Comparison of ENCODE assay signal across 8 mouse cellular contexts in the genomic region with DNA sequence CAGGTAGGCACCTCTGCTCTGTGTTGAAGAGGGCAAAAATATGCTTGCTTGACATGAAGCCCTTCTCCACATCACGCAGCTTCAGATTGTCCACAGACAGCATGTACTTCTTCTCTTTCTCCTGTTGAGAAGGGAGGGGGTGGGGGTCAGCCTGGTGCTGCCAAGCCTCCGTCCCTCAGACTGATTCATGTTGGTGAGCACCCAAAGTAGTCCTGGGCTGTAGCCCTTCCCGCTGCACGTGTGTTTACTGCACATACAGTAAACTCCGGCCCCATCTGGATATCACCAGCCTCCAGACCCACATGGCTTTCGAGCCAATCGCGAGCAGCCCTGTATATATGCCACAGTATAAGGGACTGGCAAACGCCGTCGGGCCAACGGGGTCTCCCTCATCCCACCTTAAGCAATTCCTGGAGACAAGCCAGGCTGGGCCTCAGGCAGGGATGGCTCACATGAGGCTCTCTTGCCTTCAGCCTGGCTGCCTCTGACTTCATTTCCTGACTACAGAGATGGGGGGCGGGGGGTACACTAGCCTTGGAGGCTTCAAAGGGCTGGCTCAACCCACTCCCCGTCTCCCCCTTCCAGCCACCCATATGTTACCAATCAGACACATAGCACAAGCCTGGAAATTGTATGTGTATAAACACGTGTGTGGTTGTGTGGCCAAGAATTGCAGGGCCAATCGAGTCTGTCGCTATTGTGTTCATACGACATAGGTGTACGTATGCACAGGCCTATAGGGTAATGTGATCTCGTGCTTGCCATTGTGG. TPM values are rescaled to one million over a fixed set of nuclear protein-coding genes. Genes with fewer than 3 reads are reported as not detected.
DNase-seq lines count a peak whose midpoint lies in the region; ATAC-seq and TF ChIP-seq lines count a peak whose summit lies in the region.

No protein-coding gene starts in this region.

- H3K27ac ChIP-seq in forebrain, embryonic 10.5 days, result peak overlapping the region; percentile 84
- H3K27ac ChIP-seq in forebrain, embryonic 13.5 days, result no peak overlapping the region
- peak overlapping the region; percentile 98 for H3K27ac ChIP-seq in lung, embryonic 16.5 days (ENCODE audit: low read length)
- peak overlapping the region; percentile 79 for H3K27ac ChIP-seq in neural tube, embryonic 11.5 days (ENCODE audit: low read depth, low read length)

- H3K4me1 ChIP-seq in forebrain, embryonic 10.5 days, result peaks cover 73% of the 10 kb centered on the region
- H3K4me1 ChIP-seq in forebrain, embryonic 13.5 days, result peaks cover 33% of the 10 kb centered on the region
- H3K4me1 ChIP-seq in lung, embryonic 16.5 days (replicated peaks; ENCODE audit: control insufficient read depth, insufficient read depth, low read length), result peaks cover 52% of the 10 kb centered on the region
- H3K4me1 ChIP-seq in lung, adult 2 months (ENCODE audit: control insufficient read depth, insufficient read depth, low read length), result peaks cover 5% of the 10 kb centered on the region; the same call in 1 of the 2 replicates
- H3K4me1 ChIP-seq in neural tube, embryonic 11.5 days (ENCODE audit: control insufficient read depth, insufficient read depth, low read length), result peaks cover 14% of the 10 kb centered on the region

- ATAC-seq in forebrain, embryonic 13.5 days, result no peak
- peak; percentile 28 for ATAC-seq in lung, embryonic 16.5 days (ENCODE audit: low read depth)
- ATAC-seq in neural tube, embryonic 11.5 days (ENCODE audit: insufficient read depth, low FRiP score, low TSS enrichment), result no peak

- 0 out of 2 replicates have a peak overlapping the region, but pooled peaks have one; percentile 16 for H3K4me3 ChIP-seq in forebrain, embryonic 10.5 days
- no peak overlapping the region for H3K4me3 ChIP-seq in forebrain, embryonic 13.5 days
- no peak overlapping the region for H3K4me3 ChIP-seq in lung, embryonic 16.5 days (ENCODE audit: low read length)
- no peak overlapping the region for H3K4me3 ChIP-seq in lung, adult 2 months (replicated peaks; ENCODE audit: extremely low read depth, low read depth, low read length)
- H3K4me3 ChIP-seq in neural tube, embryonic 11.5 days (ENCODE audit: low read depth, low read length), result no peak overlapping the region

- 70% methylated on average over 20 of the region's 20 CpGs for WGBS in forebrain, embryonic 10.5 days
- 77% methylated on average over 20 of the region's 20 CpGs for WGBS in forebrain, embryonic 13.5 days
- WGBS in lung, embryonic 16.5 days, result 28% methylated on average over 20 of the region's 20 CpGs
- WGBS in lung, adult 2 months, result 50% methylated on average over 20 of the region's 20 CpGs
- WGBS in neural tube, embryonic 11.5 days, result 67% methylated on average over 20 of the region's 20 CpGs

- TF ChIP-seq POLR2A in lung, adult 2 months (IDR thresholded peaks at IDR 0.05; ENCODE audit: borderline replicate concordance, extremely low read depth, low read depth, low read length), result no peak

- DNase-seq in forebrain, embryonic 10.5 days (ENCODE audit: extremely low spot score, low spot score), result no peak
- DNase-seq in lung, adult 2 months, result no peak
- DNase-seq in heart, postnatal 4 days, result peak; percentile 48
- DNase-seq in neural tube, embryonic 11.5 days (ENCODE audit: low spot score), result peak; percentile 62
- DNase-seq in urinary bladder, postnatal 10 days (ENCODE audit: low spot score), result no peak
- no peak for DNase-seq in spleen, postnatal 14 days (ENCODE audit: low spot score in 2 of 2)

- no peak for TF ChIP-seq CTCF in lung, adult 2 months (IDR thresholded peaks at IDR 0.05; ENCODE audit: insufficient read depth, low read length)

- H3K9ac ChIP-seq in forebrain, embryonic 13.5 days, result no peak overlapping the region
- peak overlapping the region; percentile 21 for H3K9ac ChIP-seq in lung, embryonic 16.5 days (ENCODE audit: low read length)
- 0 out of 2 replicates have a peak overlapping the region, but pooled peaks have one; percentile 4 for H3K9ac ChIP-seq in neural tube, embryonic 11.5 days (ENCODE audit: low read length)

- peaks cover 66% of the 10 kb centered on the region for H3K27me3 ChIP-seq in forebrain, embryonic 10.5 days (ENCODE audit: poor library complexity, severe bottlenecking)
- H3K27me3 ChIP-seq in forebrain, embryonic 13.5 days, result peaks cover 22% of the 10 kb centered on the region
- H3K27me3 ChIP-seq in lung, embryonic 16.5 days (ENCODE audit: control insufficient read depth, insufficient read depth, low read depth, low read length), result no peaks in the 10 kb centered on the region
- no peaks in the 10 kb centered on the region for H3K27me3 ChIP-seq in neural tube, embryonic 11.5 days (ENCODE audit: control insufficient read depth, insufficient read depth, low read length)

- no peaks in the 10 kb centered on the region for H3K36me3 ChIP-seq in forebrain, embryonic 10.5 days (replicated peaks)
- peaks cover 4% of the 10 kb centered on the region; the same call in 1 of the 2 replicates for H3K36me3 ChIP-seq in forebrain, embryonic 13.5 days (ENCODE audit: poor library complexity, severe bottlenecking)
- no peaks in the 10 kb centered on the region for H3K36me3 ChIP-seq in lung, embryonic 16.5 days (ENCODE audit: control insufficient read depth, insufficient read depth, low read length)
- H3K36me3 ChIP-seq in neural tube, embryonic 11.5 days (ENCODE audit: control insufficient read depth, insufficient read depth, low read length), result no peaks in the 10 kb centered on the region

- no peaks in the 10 kb centered on the region for H3K9me3 ChIP-seq in forebrain, embryonic 10.5 days
- H3K9me3 ChIP-seq in forebrain, embryonic 13.5 days (replicated peaks), result no peaks in the 10 kb centered on the region
- no peaks in the 10 kb centered on the region for H3K9me3 ChIP-seq in lung, embryonic 16.5 days (ENCODE audit: control insufficient read depth, low read length)
- no peaks in the 10 kb centered on the region for H3K9me3 ChIP-seq in neural tube, embryonic 11.5 days (ENCODE audit: control insufficient read depth, low read length)

- H3K4me2 ChIP-seq in forebrain, embryonic 13.5 days, result no peak overlapping the region
- H3K4me2 ChIP-seq in lung, embryonic 16.5 days (ENCODE audit: low read depth, low read length), result peak overlapping the region; percentile 46
- no peak overlapping the region for H3K4me2 ChIP-seq in neural tube, embryonic 11.5 days (ENCODE audit: low read depth)

RNA-seq across cellular contexts. Expression of gene Swi5, which starts 29.2 kb away (rescaled TPM):
- 529 and 531 TPM in 2 replicates for polyA plus RNA-seq in forebrain, embryonic 10.5 days (2016; fragmentation: Nextera tagmentation; extraction: Ambion mirVana)
- 466 and 470 TPM in 2 replicates for polyA plus RNA-seq in forebrain, embryonic 13.5 days (2015; fragmentation: Nextera tagmentation; extraction: Ambion mirVana)
- 396 and 415 TPM in 2 replicates for polyA plus RNA-seq in lung, embryonic 16.5 days (2015; fragmentation: Nextera tagmentation; extraction: Ambion mirVana)
- 110 and 135 TPM in 2 replicates for polyA plus RNA-seq in lung, adult 2 months (2012; rRNA removed)
- 100 to 1,000 TPM; 181 to 193 TPM for total RNA-seq in heart, postnatal 4 days (2021)
- polyA plus RNA-seq in neural tube, embryonic 11.5 days (2014; fragmentation: Nextera tagmentation; extraction: Ambion mirVana), result 330 and 385 TPM in 2 replicates

RNA-seq across cellular contexts. Expression of gene Golga2, which starts 29.9 kb away (rescaled TPM):
- polyA plus RNA-seq in forebrain, embryonic 10.5 days (2016; fragmentation: Nextera tagmentation; extraction: Ambion mirVana), result 16.6 and 17.4 TPM in 2 replicates
- 20.5 and 23.4 TPM in 2 replicates for polyA plus RNA-seq in forebrain, embryonic 13.5 days (2015; fragmentation: Nextera tagmentation; extraction: Ambion mirVana)
- 25.8 and 27.9 TPM in 2 replicates for polyA plus RNA-seq in lung, embryonic 16.5 days (2015; fragmentation: Nextera tagmentation; extraction: Ambion mirVana)
- 34.8 and 45.0 TPM in 2 replicates for polyA plus RNA-seq in lung, adult 2 months (2012; rRNA removed)
- 10 to 100 TPM; 75.1 to 78.1 TPM for total RNA-seq in heart, postnatal 4 days (2021)
- 22.1 and 23.8 TPM in 2 replicates for polyA plus RNA-seq in neural tube, embryonic 11.5 days (2014; fragmentation: Nextera tagmentation; extraction: Ambion mirVana)

RNA-seq across cellular contexts. Expression of gene Ciz1, which starts 35.1 kb away (rescaled TPM):
- polyA plus RNA-seq in forebrain, embryonic 10.5 days (2016; fragmentation: Nextera tagmentation; extraction: Ambion mirVana), result 57.7 and 70.3 TPM in 2 replicates
- polyA plus RNA-seq in forebrain, embryonic 13.5 days (2015; fragmentation: Nextera tagmentation; extraction: Ambion mirVana), result 49.0 and 52.4 TPM in 2 replicates
- 46.1 and 50.7 TPM in 2 replicates for polyA plus RNA-seq in lung, embryonic 16.5 days (2015; fragmentation: Nextera tagmentation; extraction: Ambion mirVana)
- 237 and 245 TPM in 2 replicates for polyA plus RNA-seq in lung, adult 2 months (2012; rRNA removed)
- total RNA-seq in heart, postnatal 4 days (2021), result 10 to 100 TPM; 34.5 to 48.3 TPM
- 57.0 TPM in 2 replicates for polyA plus RNA-seq in neural tube, embryonic 11.5 days (2014; fragmentation: Nextera tagmentation; extraction: Ambion mirVana)

RNA-seq across cellular contexts. Expression of gene Dnm1, which starts 36.1 kb away (rescaled TPM):
- 7.8 and 9.7 TPM in 2 replicates for polyA plus RNA-seq in forebrain, embryonic 10.5 days (2016; fragmentation: Nextera tagmentation; extraction: Ambion mirVana)
- 13.7 and 20.2 TPM in 2 replicates for polyA plus RNA-seq in forebrain, embryonic 13.5 days (2015; fragmentation: Nextera tagmentation; extraction: Ambion mirVana)
- 5.7 and 5.9 TPM in 2 replicates for polyA plus RNA-seq in lung, embryonic 16.5 days (2015; fragmentation: Nextera tagmentation; extraction: Ambion mirVana)
- polyA plus RNA-seq in lung, adult 2 months (2012; rRNA removed), result 44.0 and 60.3 TPM in 2 replicates
- 1 to 10 TPM; 9.0 to 9.6 TPM for total RNA-seq in heart, postnatal 4 days (2021)
- 23.7 and 29.5 TPM in 2 replicates for polyA plus RNA-seq in neural tube, embryonic 11.5 days (2014; fragmentation: Nextera tagmentation; extraction: Ambion mirVana)

RNA-seq across cellular contexts. Expression of gene Uck1, which starts 57.1 kb away (rescaled TPM):
- 83.6 and 91.4 TPM in 2 replicates for polyA plus RNA-seq in forebrain, embryonic 10.5 days (2016; fragmentation: Nextera tagmentation; extraction: Ambion mirVana)
- 76.9 and 89.3 TPM in 2 replicates for polyA plus RNA-seq in forebrain, embryonic 13.5 days (2015; fragmentation: Nextera tagmentation; extraction: Ambion mirVana)
- polyA plus RNA-seq in lung, embryonic 16.5 days (2015; fragmentation: Nextera tagmentation; extraction: Ambion mirVana), result 60.8 and 63.8 TPM in 2 replicates
- 62.8 and 65.4 TPM in 2 replicates for polyA plus RNA-seq in lung, adult 2 months (2012; rRNA removed)
- total RNA-seq in heart, postnatal 4 days (2021), result 10 to 100 TPM; 25.3 to 29.7 TPM
- polyA plus RNA-seq in neural tube, embryonic 11.5 days (2014; fragmentation: Nextera tagmentation; extraction: Ambion mirVana), result 66.1 and 68.9 TPM in 2 replicates

Comparison
In these comparisons a context has a peak if more than half of its experiments do, and no peak if none do; other contexts are left out.
1. DNase-seq: peak in heart, postnatal 4 days (single experiment) and neural tube, embryonic 11.5 days (single experiment); none in forebrain, embryonic 10.5 days (single experiment), lung, adult 2 months (single experiment), urinary bladder, postnatal 10 days (single experiment) and spleen, postnatal 14 days (0 of 2).